Mouse (Mus musculus): ENCODE measurements around the gene Actr3b. TPM values are rescaled to one million over a fixed set of nuclear protein-coding genes. Genes with fewer than 3 reads are reported as not detected.

Gene Actr3b
- polyA plus RNA-seq, 1 experiment: 2.2 TPM

DNA sequence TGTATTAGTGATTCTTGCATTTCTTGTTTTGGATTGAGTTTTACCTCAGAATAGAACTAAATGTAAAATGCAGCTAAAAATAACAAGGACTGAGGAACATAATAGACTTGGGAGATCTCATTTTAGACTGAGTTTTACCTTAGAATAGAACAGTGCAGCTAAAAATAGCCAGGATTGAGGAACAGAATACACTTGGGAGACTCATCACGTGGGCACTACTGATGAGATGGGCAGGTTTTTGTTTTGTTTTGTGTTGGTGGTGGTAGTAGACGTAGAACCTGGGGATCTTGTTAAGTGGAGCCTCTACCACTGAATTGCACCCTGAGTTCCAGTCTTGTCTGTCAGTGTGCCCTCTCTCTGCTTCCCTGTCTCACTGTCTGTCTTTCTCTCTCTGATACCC, 2.1 kb downstream of the Actr3b start:
- Histone ChIP-seq H3K4me1 (ENCODE audit: control insufficient read depth, insufficient read depth, low read length) (no peaks in the 10 kb centered on the region; the same call in 1 of the 2 replicates), H3K27ac (ENCODE audit: control insufficient read depth, insufficient read depth, low read depth, low read length, poor library complexity) (no peak overlapping the region), H3K4me3 (replicated peaks; ENCODE audit: control insufficient read depth, low read depth, low read length) (no peak overlapping the region)
- TF ChIP-seq POLR2A (IDR thresholded peaks at IDR 0.05; ENCODE audit: borderline replicate concordance, control insufficient read depth, low read depth, low read length): no peak
- TF ChIP-seq CTCF (IDR thresholded peaks at IDR 0.05; ENCODE audit: control insufficient read depth, insufficient read depth, low read length): no peak
- 41% methylated on average over 2 of the region's 2 CpGs for WGBS

DNA sequence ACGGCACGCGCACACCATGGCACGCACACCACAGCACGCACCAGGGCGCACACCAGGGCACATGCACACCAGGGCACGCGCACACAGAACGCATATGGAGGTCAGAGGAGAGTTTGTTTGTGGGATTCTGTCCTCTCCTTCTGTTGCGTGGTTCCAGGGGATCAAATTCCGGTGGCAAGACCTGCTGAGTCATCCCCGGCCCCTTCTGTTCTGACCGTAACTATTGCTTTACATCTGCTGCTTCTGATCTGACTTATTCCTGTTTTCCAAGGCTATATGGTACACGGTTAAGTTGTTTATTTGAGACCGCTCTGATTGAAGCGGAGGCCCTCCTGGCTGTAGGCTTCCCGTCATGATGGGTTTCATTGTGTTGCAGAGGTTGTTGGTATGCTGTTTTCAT, 9.2 kb downstream of the Actr3b start:
- H3K4me1 ChIP-seq (ENCODE audit: control insufficient read depth, insufficient read depth, low read length): no peaks in the 10 kb centered on the region
- H3K4me3 ChIP-seq (replicated peaks; ENCODE audit: control insufficient read depth, low read depth, low read length): no peak overlapping the region
- TF ChIP-seq CTCF (IDR thresholded peaks at IDR 0.05; ENCODE audit: control insufficient read depth, insufficient read depth, low read length) (no peak), POLR2A (IDR thresholded peaks at IDR 0.05; ENCODE audit: borderline replicate concordance, control insufficient read depth, low read depth, low read length) (no peak)
- 64% methylated on average over 17 of the region's 17 CpGs for WGBS
- H3K27ac ChIP-seq (ENCODE audit: control insufficient read depth, insufficient read depth, low read depth, low read length, poor library complexity): no peak overlapping the region

GRCm38 (mm10) chr5:25769406-25769805, 9.6 kb downstream of the Actr3b start:
- H3K4me3 ChIP-seq (replicated peaks; ENCODE audit: control insufficient read depth, low read depth, low read length): no peak overlapping the region
- WGBS: 47% methylated on average over 2 of the region's 2 CpGs

DNA sequence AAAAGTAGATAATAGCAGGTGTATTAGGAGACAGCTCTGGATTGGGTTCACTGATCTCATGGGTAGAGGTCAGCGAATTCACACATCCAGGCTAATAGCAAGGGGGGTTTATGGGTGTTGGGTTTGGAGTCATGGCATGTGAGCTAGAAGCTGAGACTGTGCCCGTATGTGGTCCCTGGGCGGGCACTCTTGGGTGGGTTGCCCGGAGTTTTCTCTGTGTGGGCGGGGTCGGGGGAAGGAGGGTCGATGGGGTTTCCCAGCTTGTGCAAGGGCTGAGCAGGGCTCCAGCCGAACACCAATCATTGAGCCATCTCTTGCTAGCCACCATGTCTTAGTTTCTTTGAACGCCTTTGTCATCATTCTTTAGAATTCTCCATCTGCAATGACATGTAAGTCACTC, 12.7 kb downstream of the Actr3b start:
- TF ChIP-seq CTCF (IDR thresholded peaks at IDR 0.05; ENCODE audit: control insufficient read depth, insufficient read depth, low read length): no peak
- WGBS: 83% methylated on average over 9 of the region's 9 CpGs
- Histone ChIP-seq H3K4me1 (ENCODE audit: control insufficient read depth, insufficient read depth, low read length) (no peaks in the 10 kb centered on the region), H3K27ac (ENCODE audit: control insufficient read depth, insufficient read depth, low read depth, low read length, poor library complexity) (no peak overlapping the region), H3K4me3 (replicated peaks; ENCODE audit: control insufficient read depth, low read depth, low read length) (no peak overlapping the region)

More at GRCm38 (mm10) chr5:25769406-25769805, 9.6 kb downstream of the Actr3b start:
- no peak overlapping the region for H3K27ac ChIP-seq (ENCODE audit: control insufficient read depth, insufficient read depth, low read depth, low read length, poor library complexity)
- H3K4me1 ChIP-seq (ENCODE audit: control insufficient read depth, insufficient read depth, low read length): no peaks in the 10 kb centered on the region
- TF ChIP-seq POLR2A (IDR thresholded peaks at IDR 0.05; ENCODE audit: borderline replicate concordance, control insufficient read depth, low read depth, low read length): no peak
- TF ChIP-seq CTCF (IDR thresholded peaks at IDR 0.05; ENCODE audit: control insufficient read depth, insufficient read depth, low read length): no peak

DNA sequence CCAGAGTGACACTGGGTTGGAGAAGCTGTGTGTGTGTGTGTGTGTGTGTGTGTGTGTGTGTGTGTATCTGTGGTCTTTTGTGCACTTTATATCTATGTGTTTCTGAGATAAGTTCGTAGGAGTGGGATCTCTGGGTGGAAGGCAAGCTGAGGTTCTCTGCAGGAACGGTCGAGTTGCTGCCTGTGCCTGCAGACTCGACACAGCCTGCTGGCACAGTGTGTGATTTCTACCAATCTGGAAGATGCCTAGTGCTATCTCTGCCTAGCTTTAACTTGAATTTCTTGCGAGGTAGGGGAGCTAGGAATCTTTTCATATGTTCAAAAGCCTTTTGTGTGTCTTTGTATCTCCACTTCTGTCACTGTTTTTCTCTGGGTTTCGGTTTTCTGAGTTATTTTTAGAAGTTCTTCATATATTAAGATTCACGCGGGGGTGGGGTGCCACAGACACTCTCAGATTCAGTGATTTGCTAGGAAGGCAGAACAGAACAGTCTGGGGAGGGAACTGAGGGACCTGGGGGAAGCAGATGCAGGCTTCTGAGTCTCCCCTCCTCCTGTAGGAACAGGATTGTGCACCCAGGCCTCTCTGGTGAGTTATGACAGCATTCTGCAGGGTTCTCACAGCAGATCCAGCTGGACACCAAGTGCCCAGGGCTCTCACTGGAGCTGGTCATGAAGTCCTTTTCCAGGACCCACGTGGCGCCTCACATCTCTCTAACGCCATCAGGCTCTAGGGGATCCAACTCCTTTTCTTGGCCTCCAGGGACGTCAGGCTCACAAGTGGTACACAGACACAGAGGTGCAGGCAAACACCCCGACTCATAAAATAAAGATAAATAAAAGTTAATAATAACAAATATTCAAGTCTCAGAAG, 14.4 kb downstream of the Actr3b start:
- Histone ChIP-seq H3K27ac (ENCODE audit: control insufficient read depth, insufficient read depth, low read depth, low read length, poor library complexity) (no peak overlapping the region), H3K4me1 (ENCODE audit: control insufficient read depth, insufficient read depth, low read length) (no peaks in the 10 kb centered on the region), H3K4me3 (replicated peaks; ENCODE audit: control insufficient read depth, low read depth, low read length) (no peak overlapping the region)
- 52% methylated on average over 13 of the region's 13 CpGs for WGBS
- TF ChIP-seq POLR2A (IDR thresholded peaks at IDR 0.05; ENCODE audit: borderline replicate concordance, control insufficient read depth, low read depth, low read length): no peak
- no peak for TF ChIP-seq CTCF (IDR thresholded peaks at IDR 0.05; ENCODE audit: control insufficient read depth, insufficient read depth, low read length)

- Histone ChIP-seq H3K27ac (ENCODE audit: control insufficient read depth, insufficient read depth, low read depth, low read length, poor library complexity) (no peak overlapping the region), H3K4me1 (ENCODE audit: control insufficient read depth, insufficient read depth, low read length) (no peaks in the 10 kb centered on the region), H3K4me3 (replicated peaks; ENCODE audit: control insufficient read depth, low read depth, low read length) (no peak overlapping the region)
- 86% methylated on average over 6 of the region's 6 CpGs for WGBS
- TF ChIP-seq CTCF (IDR thresholded peaks at IDR 0.05; ENCODE audit: control insufficient read depth, insufficient read depth, low read length) (no peak), POLR2A (IDR thresholded peaks at IDR 0.05; ENCODE audit: borderline replicate concordance, control insufficient read depth, low read depth, low read length) (no peak)
Measured at GRCm38 (mm10) chr5:25791570-25791969, 31.8 kb downstream of the Actr3b start.

DNA sequence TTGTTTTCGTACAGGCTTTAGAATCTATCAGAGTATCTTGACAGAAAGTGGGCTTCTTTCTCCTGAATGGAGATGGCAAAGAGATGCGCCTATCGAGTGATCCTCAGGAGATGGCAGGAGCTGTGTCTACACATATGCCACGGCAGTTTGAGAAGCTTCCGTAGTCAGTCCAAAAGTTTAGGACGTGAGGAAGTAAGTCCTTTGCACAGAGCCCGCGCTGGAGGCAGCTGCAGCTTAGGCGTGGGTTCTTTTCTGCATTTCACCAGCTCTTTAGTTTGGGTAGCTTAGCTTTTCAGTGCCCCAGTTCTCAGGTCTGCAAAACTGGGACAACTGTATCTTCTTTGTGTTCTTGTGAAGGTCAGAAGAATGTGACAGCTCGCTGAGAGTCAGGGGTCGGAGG, 38.0 kb downstream of the Actr3b start:
- no peak overlapping the region for H3K4me3 ChIP-seq (replicated peaks; ENCODE audit: control insufficient read depth, low read depth, low read length)
- WGBS: 78% methylated on average over 11 of the region's 11 CpGs
- H3K27ac ChIP-seq (ENCODE audit: control insufficient read depth, insufficient read depth, low read depth, low read length, poor library complexity): no peak overlapping the region
- TF ChIP-seq CTCF (IDR thresholded peaks at IDR 0.05; ENCODE audit: control insufficient read depth, insufficient read depth, low read length): no peak
- TF ChIP-seq POLR2A (IDR thresholded peaks at IDR 0.05; ENCODE audit: borderline replicate concordance, control insufficient read depth, low read depth, low read length): no peak
- H3K4me1 ChIP-seq (ENCODE audit: control insufficient read depth, insufficient read depth, low read length): no peaks in the 10 kb centered on the region

DNA sequence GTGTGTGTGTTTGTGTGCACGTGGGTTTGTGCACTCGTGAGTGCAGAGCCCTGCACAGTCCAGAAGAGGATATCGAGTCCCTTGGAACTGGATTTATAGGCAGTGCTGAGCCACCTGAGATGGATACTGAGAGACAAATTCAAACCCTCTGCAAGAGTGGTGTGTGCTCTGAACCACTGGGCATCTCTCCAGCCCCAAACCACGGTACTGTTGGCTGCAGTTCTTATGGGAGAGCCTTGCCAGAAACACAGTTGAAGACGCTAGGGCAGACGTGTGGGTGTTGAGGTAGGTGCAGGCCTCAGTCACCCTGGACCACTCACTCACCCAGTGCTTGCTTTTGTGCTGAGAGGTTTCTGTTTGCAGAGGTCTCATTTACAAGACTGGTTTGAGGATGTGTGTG, 41.1 kb downstream of the Actr3b start:
- TF ChIP-seq POLR2A (IDR thresholded peaks at IDR 0.05; ENCODE audit: borderline replicate concordance, control insufficient read depth, low read depth, low read length): no peak
- TF ChIP-seq CTCF (IDR thresholded peaks at IDR 0.05; ENCODE audit: control insufficient read depth, insufficient read depth, low read length): no peak
- no peaks in the 10 kb centered on the region for H3K4me1 ChIP-seq (ENCODE audit: control insufficient read depth, insufficient read depth, low read length)
- H3K4me3 ChIP-seq (replicated peaks; ENCODE audit: control insufficient read depth, low read depth, low read length): no peak overlapping the region
- 42% methylated on average over 6 of the region's 6 CpGs for WGBS
- no peak overlapping the region for H3K27ac ChIP-seq (ENCODE audit: control insufficient read depth, insufficient read depth, low read depth, low read length, poor library complexity)
